Mouse (Mus musculus): ENCODE data around the gene Bdp1. TPM values are rescaled to one million over a fixed set of nuclear protein-coding genes. Genes with fewer than 3 reads are reported as not detected.
"Not testable (repeated sequence)": the region's sequence is repeated elsewhere in the genome, so short reads cannot be mapped to it uniquely, and the experiment has no call there.

The Bdp1 gene
- polyA plus RNA-seq, 1 experiment from 2014 or later, result 27.0 TPM

DNA sequence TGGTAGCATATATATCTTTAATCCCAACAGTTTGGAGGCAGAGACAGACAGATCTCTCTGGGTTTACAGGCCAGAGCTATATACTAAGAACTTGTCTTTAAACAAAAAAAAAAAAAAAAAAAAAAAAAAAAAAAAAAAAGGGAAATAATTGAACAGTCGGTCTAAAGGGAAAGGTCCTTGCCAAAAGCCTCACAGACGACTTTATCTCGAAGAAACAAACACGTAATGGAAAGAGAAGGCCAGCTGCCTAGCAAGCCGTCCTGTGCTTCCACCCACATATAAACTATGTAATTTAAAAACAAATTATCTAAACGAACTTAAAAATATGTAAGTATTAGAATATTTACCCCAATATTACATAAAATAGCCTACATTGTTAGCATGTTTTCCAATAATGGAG, 36.0 kb downstream of the Bdp1 start:
- Histone ChIP-seq H3K27me3 (no peaks in the 10 kb centered on the region), H3K27ac (no peak overlapping the region), H3K36me3 (peaks cover 71% of the 10 kb centered on the region), H3K4me3 (no peak overlapping the region), H3K4me2 (no peak overlapping the region), H3K9ac (no peak overlapping the region), H3K4me1 (replicated peaks) (no peaks in the 10 kb centered on the region), H3K9me3 (no peaks in the 10 kb centered on the region)
- ATAC-seq (ENCODE audit: low FRiP score), result no peak
- 86% methylated on average over 6 of the region's 6 CpGs for WGBS

DNA sequence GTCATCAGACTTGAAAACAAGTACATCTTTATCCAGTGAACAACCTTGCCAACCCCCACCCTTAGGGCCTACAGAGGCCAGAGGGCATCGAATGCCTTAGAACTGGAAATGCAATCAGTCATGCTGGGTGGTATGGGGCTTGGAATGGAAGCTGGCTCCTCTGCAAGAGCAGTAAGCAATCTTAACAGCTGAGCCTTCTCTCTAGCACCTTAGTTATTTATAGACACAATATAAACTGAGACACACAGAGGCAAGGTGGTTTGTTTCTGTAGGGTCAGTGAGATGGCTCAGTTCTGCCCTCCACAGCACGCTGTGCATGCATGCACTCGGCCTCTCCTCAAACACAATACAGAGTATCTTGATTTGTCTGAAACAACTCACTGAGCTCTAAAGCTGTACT, 39.9 kb downstream of the Bdp1 start:
- no peak overlapping the region for H3K4me3 ChIP-seq
- H3K27me3 ChIP-seq, result no peaks in the 10 kb centered on the region
- H3K4me2 ChIP-seq, result no peak overlapping the region
- H3K9me3 ChIP-seq, result no peaks in the 10 kb centered on the region
- H3K4me1 ChIP-seq (replicated peaks), result no peaks in the 10 kb centered on the region
- no peak for ATAC-seq (ENCODE audit: low FRiP score)
- no peak overlapping the region for H3K27ac ChIP-seq
- no peak overlapping the region for H3K9ac ChIP-seq
- peaks cover 73% of the 10 kb centered on the region for H3K36me3 ChIP-seq
- WGBS, result 97% methylated on average over 3 of the region's 3 CpGs

- 96% methylated on average over 8 of the region's 8 CpGs for WGBS
- H3K4me3 ChIP-seq; H3K4me1 ChIP-seq (replicated peaks); H3K9ac ChIP-seq; H3K9me3 ChIP-seq; ATAC-seq (ENCODE audit: low FRiP score); H3K4me2 ChIP-seq; H3K27me3 ChIP-seq; H3K27ac ChIP-seq: not testable (repeated sequence)
- H3K36me3 ChIP-seq, result peaks cover 88% of the 10 kb centered on the region
Observed at GRCm38 (mm10) chr13:100057738-100058137, 46.1 kb downstream of the Bdp1 start.

DNA sequence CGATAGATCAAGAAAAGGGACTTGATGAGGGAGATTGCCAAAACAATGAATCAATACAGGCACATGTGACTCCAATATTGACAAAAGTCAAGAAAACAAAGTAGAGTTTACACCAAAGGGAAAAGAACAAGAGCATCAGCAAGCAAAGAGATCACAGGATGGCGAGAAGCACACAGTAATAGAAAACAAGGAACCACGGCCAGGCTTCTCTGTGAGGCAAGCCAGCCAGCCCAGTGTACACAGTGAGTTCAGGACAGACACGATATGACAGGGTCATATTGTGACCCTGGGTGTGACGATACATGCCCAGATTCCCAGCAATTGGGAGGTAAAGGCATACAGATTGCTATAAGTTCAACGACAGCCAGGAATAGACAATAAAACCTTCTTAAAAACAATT, 77.9 kb downstream of the Bdp1 start:
- no peak for ATAC-seq (ENCODE audit: low FRiP score)
- Histone ChIP-seq H3K9me3 (no peaks in the 10 kb centered on the region), H3K4me2 (no peak overlapping the region), H3K27ac (no peak overlapping the region), H3K4me1 (replicated peaks) (no peaks in the 10 kb centered on the region), H3K9ac (no peak overlapping the region), H3K27me3 (no peaks in the 10 kb centered on the region), H3K4me3 (no peak overlapping the region), H3K36me3 (peaks cover 75% of the 10 kb centered on the region)
- WGBS, result 94% methylated on average over 6 of the region's 6 CpGs

DNA sequence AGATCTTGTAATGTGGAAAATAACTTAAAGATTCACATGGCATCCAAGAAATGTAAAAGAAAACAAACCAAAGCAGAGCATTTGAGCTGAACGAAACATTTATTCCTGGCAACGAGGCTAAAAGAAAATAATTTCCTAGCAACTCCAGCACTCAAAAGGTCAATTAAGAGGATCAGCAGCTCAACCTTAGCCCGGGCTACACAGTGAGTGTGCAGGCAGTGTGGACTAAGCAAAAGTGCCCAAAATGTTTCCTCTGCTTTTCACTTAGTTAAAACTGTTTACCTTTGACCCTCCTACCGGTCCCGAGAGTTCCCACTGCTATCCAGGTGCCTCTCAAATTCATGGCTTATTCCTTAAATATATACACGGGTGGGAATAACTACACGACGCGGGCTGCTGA, 87.0 kb downstream of the Bdp1 start:
- Histone ChIP-seq H3K4me2 (no peak overlapping the region), H3K27ac (no peak overlapping the region), H3K4me3 (no peak overlapping the region), H3K4me1 (replicated peaks) (peaks cover 24% of the 10 kb centered on the region), H3K9me3 (no peaks in the 10 kb centered on the region), H3K27me3 (no peaks in the 10 kb centered on the region), H3K9ac (no peak overlapping the region), H3K36me3 (peaks cover 11% of the 10 kb centered on the region)
- WGBS, result 91% methylated on average over 9 of the region's 9 CpGs
- ATAC-seq (ENCODE audit: low FRiP score), result no peak

DNA sequence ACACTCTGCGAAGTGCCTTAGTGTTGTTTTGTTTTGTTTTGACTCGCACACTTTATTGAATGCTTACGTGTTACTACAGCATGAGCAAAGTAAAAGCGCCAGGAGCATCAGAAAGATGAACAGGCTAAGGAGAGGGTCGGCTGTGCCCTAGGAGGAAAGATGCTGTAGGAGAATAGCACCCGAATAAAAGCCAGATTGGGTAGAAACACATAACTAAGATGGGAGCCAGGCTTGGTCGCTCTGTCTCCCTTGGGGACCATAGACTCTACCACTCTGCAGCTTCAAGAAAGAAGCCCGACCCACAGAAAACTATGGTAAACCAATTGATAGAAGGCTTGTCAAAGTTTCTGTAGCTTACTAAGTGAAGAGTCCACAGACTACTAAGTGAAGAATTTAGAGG, 87.9 kb downstream of the Bdp1 start:
- ATAC-seq (ENCODE audit: low FRiP score), result peak; percentile 40
- Histone ChIP-seq H3K36me3 (peaks cover 9% of the 10 kb centered on the region), H3K9ac (peak overlapping the region; percentile 89), H3K4me1 (replicated peaks) (peaks cover 24% of the 10 kb centered on the region), H3K4me3 (peak overlapping the region; percentile 74), H3K27ac (peak overlapping the region; percentile 77), H3K27me3 (no peaks in the 10 kb centered on the region), H3K9me3 (no peaks in the 10 kb centered on the region), H3K4me2 (peak overlapping the region; percentile 93)
- 11% methylated on average over 8 of the region's 8 CpGs for WGBS

DNA sequence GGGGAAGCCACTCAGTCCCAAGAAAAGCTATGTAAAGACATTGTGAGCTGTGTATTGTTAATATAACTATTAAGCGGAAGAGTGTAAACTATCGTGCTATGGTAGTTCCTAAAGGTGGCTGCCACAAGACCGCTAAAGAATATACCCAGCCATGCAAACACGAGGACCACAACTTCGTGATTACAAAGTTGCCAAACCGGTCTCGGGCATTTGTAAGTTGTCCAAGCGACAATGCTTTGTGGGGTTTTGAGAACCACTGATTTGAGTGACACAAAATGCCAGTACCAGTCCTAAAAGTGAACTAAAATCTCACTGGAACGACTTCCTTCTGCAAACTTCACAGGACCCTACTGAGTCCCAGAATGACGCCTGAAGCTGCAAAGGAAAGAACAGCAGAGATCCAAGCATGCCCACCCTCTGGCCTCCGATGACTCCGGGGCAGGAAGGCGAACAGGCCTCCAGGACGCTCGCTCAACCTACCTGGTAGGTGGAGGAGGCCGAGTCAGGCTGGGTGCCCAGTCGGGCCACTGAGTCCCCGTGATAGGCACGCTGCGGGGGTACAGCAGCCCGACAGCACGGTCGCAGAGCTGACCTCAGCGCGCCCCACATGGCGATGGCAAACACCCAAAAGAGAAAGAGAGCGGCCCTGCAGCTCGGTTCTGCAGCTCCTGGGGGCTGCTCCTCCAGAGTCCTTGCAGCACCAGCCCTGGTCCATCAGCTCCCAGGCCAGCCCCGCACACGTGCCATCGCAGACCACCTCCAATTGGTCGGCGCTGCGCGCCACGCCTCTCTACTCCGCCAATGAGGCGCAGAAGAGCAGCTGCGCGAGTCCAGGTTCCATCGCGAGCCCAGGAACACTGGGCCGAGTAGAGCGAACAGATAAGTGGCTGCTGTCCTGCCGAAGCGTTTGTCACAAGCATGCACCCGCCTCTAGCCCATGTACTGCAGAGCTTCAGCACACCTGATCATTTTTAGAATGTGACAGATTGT, 88.7 kb downstream of the Bdp1 start, which contains the start of gene Mccc2:
Gene Mccc2 (minus strand): TSS at position 734 of the 990 bp plus-strand sequence.
- peaks cover 5% of the 10 kb centered on the region for H3K36me3 ChIP-seq
- H3K27me3 ChIP-seq, result no peaks in the 10 kb centered on the region
- H3K4me2 ChIP-seq, result peak within 1 kb of the TSS; percentile 93
- H3K9me3 ChIP-seq, result no peaks in the 10 kb centered on the region
- H3K4me3 ChIP-seq, result peak within 1 kb of the TSS; percentile 74
- H3K27ac ChIP-seq, result peak within 1 kb of the TSS; percentile 81
- H3K4me1 ChIP-seq (replicated peaks), result peaks cover 24% of the 10 kb centered on the region
- WGBS, result 4% methylated on average over 46 of the region's 47 CpGs
- ATAC-seq (ENCODE audit: low FRiP score), result peak; percentile 100
- H3K9ac ChIP-seq, result peak within 1 kb of the TSS; percentile 89

- no peaks in the 10 kb centered on the region for H3K36me3 ChIP-seq
- H3K9me3 ChIP-seq, result no peaks in the 10 kb centered on the region
- H3K4me1 ChIP-seq (replicated peaks), result no peaks in the 10 kb centered on the region
- ATAC-seq (ENCODE audit: low FRiP score), result no peak
- no peak overlapping the region for H3K4me2 ChIP-seq
- 94% methylated on average over 12 of the region's 12 CpGs for WGBS
- H3K9ac ChIP-seq, result no peak overlapping the region
- no peaks in the 10 kb centered on the region for H3K27me3 ChIP-seq
- no peak overlapping the region for H3K27ac ChIP-seq
- H3K4me3 ChIP-seq, result no peak overlapping the region
Observed at GRCm38 (mm10) chr13:100005911-100006496, 97.9 kb downstream of the Bdp1 start.

DNA sequence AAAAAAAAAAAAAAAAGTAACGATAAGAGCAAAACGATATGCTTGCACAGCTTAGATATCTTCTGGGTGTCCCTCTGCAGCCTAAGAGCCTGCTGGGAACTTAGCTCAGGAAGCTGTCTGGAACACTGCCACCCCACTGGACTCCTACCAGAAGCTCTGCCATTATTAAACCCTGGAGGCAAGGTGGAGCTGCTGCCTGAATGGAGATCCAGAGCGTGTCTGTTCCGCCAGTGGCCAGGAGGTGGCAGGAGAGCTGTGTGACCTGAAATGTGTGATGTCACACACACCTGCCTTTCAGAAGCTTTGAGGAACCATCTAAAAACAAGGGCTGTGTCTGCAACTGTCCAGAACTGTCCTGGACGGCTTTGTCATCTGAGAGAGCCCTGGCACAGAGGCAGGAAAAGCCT, 102.1 kb downstream of the Bdp1 start:
- H3K36me3 ChIP-seq, result no peaks in the 10 kb centered on the region
- H3K27ac ChIP-seq, result no peak overlapping the region
- H3K4me1 ChIP-seq (replicated peaks), result no peaks in the 10 kb centered on the region
- H3K9me3 ChIP-seq, result no peaks in the 10 kb centered on the region
- 39% methylated on average over 5 of the region's 5 CpGs for WGBS
- H3K4me3 ChIP-seq, result no peak overlapping the region
- H3K4me2 ChIP-seq, result no peak overlapping the region
- H3K27me3 ChIP-seq, result no peaks in the 10 kb centered on the region
- ATAC-seq (ENCODE audit: low FRiP score), result peak; percentile 66
- no peak overlapping the region for H3K9ac ChIP-seq

- ATAC-seq (ENCODE audit: low FRiP score), result no peak
- no peak overlapping the region for H3K4me3 ChIP-seq
Observed at GRCm38 (mm10) chr13:99999078-99999477, 104.8 kb downstream of the Bdp1 start.

GRCm38 (mm10) chr13:99998099-99998498, 105.8 kb downstream of the Bdp1 start:
- no peak overlapping the region for H3K4me2 ChIP-seq
- WGBS, result 86% methylated on average over 3 of the region's 3 CpGs
- ATAC-seq (ENCODE audit: low FRiP score), result no peak
- no peaks in the 10 kb centered on the region for H3K4me1 ChIP-seq (replicated peaks)
- no peaks in the 10 kb centered on the region for H3K27me3 ChIP-seq
- H3K36me3 ChIP-seq, result peaks cover 4% of the 10 kb centered on the region; the same call in 1 of the 2 replicates
- no peak overlapping the region for H3K9ac ChIP-seq
- no peaks in the 10 kb centered on the region for H3K9me3 ChIP-seq
- H3K4me3 ChIP-seq, result no peak overlapping the region
- no peak overlapping the region for H3K27ac ChIP-seq

More at GRCm38 (mm10) chr13:99999078-99999477, 104.8 kb downstream of the Bdp1 start:
- Histone ChIP-seq H3K27ac (no peak overlapping the region), H3K4me1 (replicated peaks) (no peaks in the 10 kb centered on the region), H3K9me3 (no peaks in the 10 kb centered on the region), H3K9ac (no peak overlapping the region), H3K27me3 (no peaks in the 10 kb centered on the region), H3K4me2 (no peak overlapping the region), H3K36me3 (no peaks in the 10 kb centered on the region)
- 93% methylated on average over 3 of the region's 3 CpGs for WGBS

- H3K4me3 ChIP-seq, result no peak overlapping the region
- H3K36me3 ChIP-seq, result peaks cover 32% of the 10 kb centered on the region
- 95% methylated on average over 4 of the region's 4 CpGs for WGBS
- no peaks in the 10 kb centered on the region for H3K9me3 ChIP-seq
- no peaks in the 10 kb centered on the region for H3K4me1 ChIP-seq (replicated peaks)
- no peak for ATAC-seq (ENCODE audit: low FRiP score)
- no peak overlapping the region for H3K27ac ChIP-seq
- no peaks in the 10 kb centered on the region for H3K27me3 ChIP-seq
- no peak overlapping the region for H3K4me2 ChIP-seq
- H3K9ac ChIP-seq, result no peak overlapping the region
Observed at GRCm38 (mm10) chr13:99989592-99989991, 114.3 kb downstream of the Bdp1 start.
